Mouse (Mus musculus) ES-E14 (cell line): ENCODE measurements around the gene Ppp6r2.

Experiments used
- CHD2 ChIP-seq: IDR thresholded peaks from 2 replicates; pipeline ENCODE4 v1.6.1; 2014; ENCODE audit warnings: mild to moderate bottlenecking, low read depth, low read length, inconsistent platforms
- HCFC1 ChIP-seq: IDR thresholded peaks from 2 replicates; pipeline ENCODE4 v1.6.1; 2012; ENCODE audit warnings: low read length, inconsistent platforms, borderline replicate concordance; ENCODE audit not compliant: insufficient read depth
- MAFK ChIP-seq: IDR thresholded peaks from 2 replicates; pipeline ENCODE4 v1.6.1; 2014; ENCODE audit warnings: mild to moderate bottlenecking, low read depth, low read length, inconsistent platforms; ENCODE audit not compliant: insufficient read depth
- ZC3H11A ChIP-seq: IDR thresholded peaks from 2 replicates; pipeline ENCODE4 v1.6.1; 2012; ENCODE audit warnings: low read depth, mild to moderate bottlenecking, inconsistent platforms, low read length, borderline replicate concordance
- ZNF384 ChIP-seq: IDR thresholded peaks from 2 replicates; pipeline ENCODE4 v1.6.1; 2012; ENCODE audit warnings: low read depth, low read length, inconsistent platforms

- TF ChIP-seq ZNF384 (no peak), HCFC1 (no peak), ZC3H11A (no peak), CHD2 (no peak), MAFK (no peak)
Observed at GRCm38 (mm10) chr15:89234052-89234451, 22.7 kb downstream of the Ppp6r2 start.
